Mouse (Mus musculus) Patski (cell line): ENCODE measurements around the gene Ypel2. TPM values are rescaled to one million over a fixed set of nuclear protein-coding genes. Genes with fewer than 3 reads are reported as not detected.
A peak's percentile ranks its signal among the peaks of the same experiment; 100 is the strongest.

ENCODE experiments used
- ATAC-seq: fragments of 100-300 bp; one replicate; pipeline ENCODE4 v1.8.0; 2021
- CTCF ChIA-PET: fragments of 350-600 bp; sonication (Branson Sonifier 250); formaldehyde crosslinking; loops from one replicate; lab custom pipeline; 2022; ENCODE audit warnings: inconsistent platforms; lab: Charles Lee
- POLR2A ChIA-PET: fragments of 350-600 bp; sonication (Branson Sonifier 250); formaldehyde crosslinking; loops from one replicate; lab custom pipeline; 2022; ENCODE audit warnings: antibody characterized with exemption, inconsistent platforms; lab: Charles Lee
- DNase-seq: peaks from one replicate; pipeline ENCODE4 v3.0.0-alpha.2; 2011; ENCODE audit warnings: low read depth, low spot score
- H3K27me3 ChIP-seq: fragments of 371-371 bp; one replicate; pipeline ENCODE4 v1.5.1; 2021
- CTCF ChIP-seq: fragments of 100-300 bp; IDR thresholded peaks from one replicate; pipeline ENCODE4 v1.5.1; 2021
- in situ Hi-C: fragments of 300-500 bp; cut with MboI; formaldehyde crosslinking; loops from 3 replicates; pipeline ENCODE4 v1.11.1; 2018; ENCODE audit warnings: low pct_unique_long_range_greater_than_20kb, mixed read lengths
- polyA plus RNA-seq: library from polyadenylated mRNA; unstranded; gene quantifications from one replicate; pipeline ENCODE4 v1.2.3, GENCODE M21; 2021

Gene Ypel2
- polyA plus RNA-seq, 1 experiment from 2014 or later: 31.7 TPM

GRCm38 (mm10) chr11:86996266-86996665 lies 2.8 kb upstream of the Ypel2 start:
- CTCF ChIA-PET: interaction anchor here (1.2 to 1.9 kb wide), 8 partner anchors 18 to 195 kb away, joined by 3 to 8 read pairs (median 4); no protein-coding TSS in a partner anchor
- H3K27me3 ChIP-seq: no peaks in the 10 kb centered on the region
- POLR2A ChIA-PET: interaction anchor here (0.6 kb wide), 1 partner anchor 64 kb away, joined by 3 read pairs; no protein-coding TSS in a partner anchor
- in situ Hi-C loops: loop anchor here (10.0 kb wide), 1 partner anchor 91 kb away; no protein-coding TSS in a partner anchor
- ATAC-seq (no peak), DNase-seq (no peak)
- TF ChIP-seq CTCF: no peak

GRCm38 (mm10) chr11:86995625-86996221 lies 2.2 kb upstream of the Ypel2 start:
- DNase-seq: no peak
- ATAC-seq: no peak
- TF ChIP-seq CTCF: peak; percentile 94

GRCm38 (mm10) chr11:86994791-86995624 lies 1.5 kb upstream of the Ypel2 start:
- H3K27me3 ChIP-seq: no peaks in the 10 kb centered on the region
- TF ChIP-seq CTCF: no peak
- POLR2A ChIA-PET: interaction anchor here (0.5 to 1.2 kb wide), 4 partner anchors 35 to 132 kb away, joined by 3 read pairs; no protein-coding TSS in a partner anchor
- DNase-seq (no peak), ATAC-seq (no peak)
- in situ Hi-C loops: loop anchor here (5.0 to 10.0 kb wide), 2 partner anchors 38 to 90 kb away; no protein-coding TSS in a partner anchor
- CTCF ChIA-PET: interaction anchor here (0.6 to 1.9 kb wide), 14 partner anchors 11 to 194 kb away, joined by 3 to 11 read pairs (median 4); no protein-coding TSS in a partner anchor

More at GRCm38 (mm10) chr11:86995625-86996221, 2.2 kb upstream of the Ypel2 start:
- ChIA-PET CTCF (interaction anchor here (0.6 to 1.9 kb wide), 14 partner anchors 12 to 195 kb away, joined by 3 to 11 read pairs (median 4); no protein-coding TSS in a partner anchor), POLR2A (interaction anchor here (0.6 to 1.2 kb wide), 3 partner anchors 36 to 98 kb away, joined by 3 read pairs; no protein-coding TSS in a partner anchor)
- H3K27me3 ChIP-seq: no peaks in the 10 kb centered on the region
- in situ Hi-C loops: loop anchor here (10.0 kb wide), 1 partner anchor 91 kb away; no protein-coding TSS in a partner anchor

GRCm38 (mm10) chr11:86994330-86994729 lies 823 bp upstream of the Ypel2 start:
- CTCF ChIA-PET: interaction anchor here (1.3 to 1.9 kb wide), 4 partner anchors 15 to 114 kb away, joined by 4 to 11 read pairs (median 6); no protein-coding TSS in a partner anchor
- POLR2A ChIA-PET: interaction anchor here (0.7 kb wide), 1 partner anchor 38 kb away, joined by 3 read pairs; no protein-coding TSS in a partner anchor
- ATAC-seq (no peak), DNase-seq (no peak)
- no peaks in the 10 kb centered on the region for H3K27me3 ChIP-seq
- TF ChIP-seq CTCF: no peak
- in situ Hi-C loops: loop anchor here (5.0 to 10.0 kb wide), 2 partner anchors 37 to 90 kb away; no protein-coding TSS in a partner anchor

GRCm38 (mm10) chr11:86992461-86992988 lies 982 bp downstream of the Ypel2 start:
- POLR2A ChIA-PET: interaction anchor here (1.2 to 1.9 kb wide), 3 partner anchors 32 to 87 kb away, joined by 5 to 6 read pairs (median 5); no protein-coding TSS in a partner anchor
- DNase-seq: no peak
- no peaks in the 10 kb centered on the region for H3K27me3 ChIP-seq
- in situ Hi-C loops: loop anchor here (5.0 to 10.0 kb wide), 2 partner anchors 35 to 88 kb away; no protein-coding TSS in a partner anchor
- ATAC-seq: no peak
- CTCF ChIA-PET: interaction anchor here (1.0 kb wide), 1 partner anchor 100 kb away, joined by 3 read pairs; no protein-coding TSS in a partner anchor
- TF ChIP-seq CTCF: no peak

- no peak for TF ChIP-seq CTCF
- no peaks in the 10 kb centered on the region for H3K27me3 ChIP-seq
- POLR2A ChIA-PET: interaction anchor here (0.9 to 1.9 kb wide), 4 partner anchors 31 to 71 kb away, joined by 3 to 5 read pairs (median 4); no protein-coding TSS in a partner anchor
- in situ Hi-C loops: loop anchor here (5.0 to 10.0 kb wide), 2 partner anchors 34 to 86 kb away; no protein-coding TSS in a partner anchor
- CTCF ChIA-PET: interaction anchor here (1.2 kb wide), 1 partner anchor 96 kb away, joined by 3 read pairs; no protein-coding TSS in a partner anchor
- ATAC-seq (no peak), DNase-seq (no peak)
Measured at GRCm38 (mm10) chr11:86991241-86991640, 2.3 kb downstream of the Ypel2 start.

- in situ Hi-C loops: loop anchor here (5.0 to 10.0 kb wide), 2 partner anchors 33 to 86 kb away; no protein-coding TSS in a partner anchor
- DNase-seq (no peak), ATAC-seq (no peak)
- no peak for TF ChIP-seq CTCF
- no peaks in the 10 kb centered on the region for H3K27me3 ChIP-seq
- CTCF ChIA-PET: interaction anchor here (0.7 kb wide), 1 partner anchor 97 kb away, joined by 3 read pairs; no protein-coding TSS in a partner anchor
- POLR2A ChIA-PET: interaction anchor here (0.9 to 1.3 kb wide), 3 partner anchors 30 to 70 kb away, joined by 3 to 5 read pairs (median 4); no protein-coding TSS in a partner anchor
Measured at GRCm38 (mm10) chr11:86990309-86990708, 3.2 kb downstream of the Ypel2 start.

- no peak for ATAC-seq
- H3K27me3 ChIP-seq: no peaks in the 10 kb centered on the region
- no peak for TF ChIP-seq CTCF
- DNase-seq: no peak
- in situ Hi-C loops: no loop called here
- CTCF ChIA-PET: no interaction called here
- POLR2A ChIA-PET: no interaction called here
Measured at GRCm38 (mm10) chr11:86984990-86985389, 8.5 kb downstream of the Ypel2 start.

GRCm38 (mm10) chr11:86983056-86983455 lies 10.5 kb downstream of the Ypel2 start:
- no peak for TF ChIP-seq CTCF
- ATAC-seq (no peak), DNase-seq (no peak)
- ChIA-PET POLR2A (no interaction called here), CTCF (interaction anchor here (0.8 to 1.5 kb wide), 4 partner anchors 12 to 45 kb away, joined by 3 read pairs; no protein-coding TSS in a partner anchor)
- no peaks in the 10 kb centered on the region for H3K27me3 ChIP-seq
- in situ Hi-C loops: no loop called here
